Mouse (Mus musculus) embryonic fibroblast, embryonic 13.5 days (primary cell): Measurements from ENCODE around the gene Ccdc71.

Source experiments
- CTCF ChIP-seq: IDR thresholded peaks from 2 replicates; pipeline ENCODE4 v1.5.1; 2011; ENCODE audit warnings: mild to moderate bottlenecking, control low read depth, low read length, moderate library complexity, borderline replicate concordance; ENCODE audit not compliant: insufficient read depth
- POLR2A ChIP-seq: IDR thresholded peaks from 2 replicates; pipeline ENCODE4 v1.6.1; 2011; ENCODE audit warnings: low read depth, mild to moderate bottlenecking, control low read depth, low read length, moderate library complexity

DNA sequence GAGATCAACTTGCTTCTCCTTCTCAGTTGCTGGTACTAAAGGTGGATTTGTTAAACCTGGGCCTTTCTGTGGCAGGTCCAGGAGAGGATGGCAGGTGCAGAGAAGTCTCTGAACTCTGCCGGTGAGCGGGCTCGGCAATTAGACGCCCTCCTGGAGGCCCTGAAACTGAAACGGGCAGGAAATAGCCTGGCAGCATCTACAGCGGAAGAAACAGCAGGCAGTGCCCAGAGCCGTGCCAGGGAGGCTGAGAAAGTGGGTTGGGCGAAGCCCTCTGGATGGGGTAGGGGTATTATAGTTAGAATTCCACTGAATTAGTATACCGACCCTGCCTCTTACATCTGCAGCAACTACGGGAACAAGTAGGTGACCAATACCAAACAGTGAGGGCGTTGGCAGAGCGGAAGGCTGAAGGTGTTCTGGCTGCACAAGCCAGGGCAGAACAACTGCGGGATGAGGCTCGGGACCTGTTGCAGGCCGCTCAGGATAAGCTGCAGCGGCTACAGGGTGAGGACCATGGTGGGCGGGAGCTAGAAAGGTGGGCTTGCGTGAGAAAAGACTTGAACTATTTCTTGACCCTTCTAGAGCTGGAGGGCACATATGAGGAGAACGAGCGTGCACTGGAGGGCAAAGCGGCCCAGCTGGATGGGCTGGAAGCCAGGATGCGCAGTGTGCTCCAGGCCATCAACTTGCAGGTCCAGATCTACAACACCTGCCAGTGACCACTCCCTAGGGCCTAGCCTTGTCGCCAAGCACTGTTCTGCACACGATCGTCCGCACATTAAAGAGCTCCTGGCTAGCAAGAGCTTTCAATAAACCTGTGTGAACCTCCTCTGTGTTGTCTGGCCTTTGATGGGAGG lies 29.6 kb downstream of the Ccdc71 start:
- TF ChIP-seq CTCF, result no peak
- TF ChIP-seq POLR2A, result no peak; the same call in 1 of the 2 replicates
